Mouse (Mus musculus) forebrain, embryonic 16.5 days (tissue): ENCODE results near the gene Lsamp. TPM values are rescaled to one million over a fixed set of nuclear protein-coding genes. Genes with fewer than 3 reads are reported as not detected.

ENCODE experiments used
- ATAC-seq: fragments of 200-750 bp; cut with Nextera tagmentation; 2 replicates; pipeline ENCODE4 v1.8.0; 2017; ENCODE audit warnings: mild to moderate bottlenecking, moderate library complexity
- H3K27ac ChIP-seq: fragments of 300-500 bp; sonication (generic); 2 replicates; pipeline ENCODE4 v1.5.1; 2014; ENCODE audit warnings: low read length, control low read depth
- H3K27me3 ChIP-seq: fragments of 300-500 bp; sonication (generic); replicated peaks from 2 replicates; pipeline ENCODE4 v1.6.1; 2014; ENCODE audit warnings: low read length; ENCODE audit not compliant: control insufficient read depth, insufficient read depth
- H3K36me3 ChIP-seq: fragments of 300-500 bp; sonication (generic); 2 replicates; pipeline ENCODE4 v1.6.1; 2014; ENCODE audit not compliant: control insufficient read depth, insufficient read depth
- H3K4me1 ChIP-seq: fragments of 300-500 bp; sonication (generic); replicated peaks from 2 replicates; pipeline ENCODE4 v1.6.1; 2014; ENCODE audit warnings: low read length; ENCODE audit not compliant: control insufficient read depth, insufficient read depth
- H3K4me2 ChIP-seq: fragments of 300-500 bp; sonication (generic); 2 replicates; pipeline ENCODE4 v1.6.1; 2014; ENCODE audit warnings: mild to moderate bottlenecking, low read length, control low read depth
- H3K4me3 ChIP-seq: fragments of 300-500 bp; sonication (generic); replicated peaks from 2 replicates; pipeline ENCODE4 v1.5.1; 2014; ENCODE audit warnings: mild to moderate bottlenecking, low read length, control low read depth
- H3K9ac ChIP-seq: fragments of 300-500 bp; sonication (generic); replicated peaks from 2 replicates; pipeline ENCODE4 v1.6.1; 2014; ENCODE audit warnings: low read depth, low read length, control low read depth
- H3K9me3 ChIP-seq: fragments of 300-500 bp; sonication (generic); 2 replicates; pipeline ENCODE4 v1.6.1; 2016; ENCODE audit warnings: low read length; ENCODE audit not compliant: control insufficient read depth
- WGBS: fragments of 180-500 bp; shearing (Covaris S2); extraction: QIAGEN DNeasy Blood & Tissue Kit; methylation state at CpG from one replicate; pipeline ENCODE4 v1.1.7; 2014; 5-methylcytosine and 5-hydroxymethylcytosine counted together
- polyA plus RNA-seq: library from polyadenylated mRNA; unstranded; fragments of >200 nt; fragmentation: Nextera tagmentation; extraction: Ambion mirVana; gene quantifications from 2 replicates; pipeline ENCODE4 v1.2.1, GENCODE M21; 2015

The Lsamp gene
- polyA plus RNA-seq, 1 experiment from 2014 or later, result 68.1 TPM

DNA sequence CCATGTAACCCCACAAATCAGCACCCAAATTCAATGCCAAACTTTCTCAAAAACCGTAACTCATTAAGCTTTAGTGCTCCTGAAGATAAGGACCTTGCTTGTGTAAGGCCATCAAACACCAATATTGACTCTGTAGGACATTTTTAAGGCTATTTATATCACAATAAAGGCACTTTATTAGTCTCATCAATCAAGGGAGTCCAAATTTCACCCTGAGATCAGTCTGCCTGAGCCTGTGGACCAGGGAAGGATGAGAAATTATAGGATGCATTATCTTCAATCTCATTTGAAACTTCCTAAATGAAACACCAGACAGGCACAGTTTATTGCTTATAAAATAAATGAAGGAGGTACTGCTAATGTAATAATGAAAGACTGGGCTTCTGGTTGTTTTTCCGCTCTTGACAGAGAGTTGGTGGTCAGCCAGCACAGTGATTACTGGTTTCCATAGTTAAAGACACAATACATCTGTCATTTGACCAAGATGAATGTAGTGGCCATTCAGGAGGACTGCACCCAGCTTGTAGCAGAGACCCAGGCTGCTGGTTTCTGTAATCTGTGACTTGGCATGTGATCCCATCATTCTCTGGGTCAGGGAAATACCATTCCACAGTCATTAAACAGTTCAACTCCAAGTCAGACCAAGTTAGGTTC is 1855.7 kb downstream of the Lsamp start:
- Histone ChIP-seq H3K27ac (no peak overlapping the region), H3K9ac (no peak overlapping the region), H3K36me3 (no peaks in the 10 kb centered on the region), H3K27me3 (no peaks in the 10 kb centered on the region), H3K4me2 (no peak overlapping the region), H3K4me3 (no peak overlapping the region), H3K9me3 (no peaks in the 10 kb centered on the region), H3K4me1 (no peaks in the 10 kb centered on the region)
- WGBS, result 55% methylated on average over 2 of the region's 2 CpGs
- peak; percentile 59 for ATAC-seq

GRCm38 (mm10) chr16:41846903-41847302 is 1862.7 kb downstream of the Lsamp start:
- H3K4me3 ChIP-seq, result no peak overlapping the region
- no peaks in the 10 kb centered on the region for H3K9me3 ChIP-seq
- WGBS, result 67% methylated on average over 6 of the region's 6 CpGs
- H3K4me2 ChIP-seq, result no peak overlapping the region
- H3K9ac ChIP-seq, result no peak overlapping the region
- H3K36me3 ChIP-seq, result no peaks in the 10 kb centered on the region
- no peaks in the 10 kb centered on the region for H3K27me3 ChIP-seq
- no peak overlapping the region for H3K27ac ChIP-seq
- H3K4me1 ChIP-seq, result no peaks in the 10 kb centered on the region
- ATAC-seq, result peak; percentile 49; the same call in 1 of the 2 replicates

- peak; percentile 81 for ATAC-seq
- WGBS, result 40% methylated on average over 6 of the region's 6 CpGs
- H3K36me3 ChIP-seq, result no peaks in the 10 kb centered on the region
- no peak overlapping the region for H3K4me3 ChIP-seq
- no peak overlapping the region for H3K4me2 ChIP-seq
- H3K9ac ChIP-seq, result no peak overlapping the region
- no peak overlapping the region for H3K27ac ChIP-seq
- peaks cover 9% of the 10 kb centered on the region for H3K4me1 ChIP-seq
- H3K27me3 ChIP-seq, result no peaks in the 10 kb centered on the region
- no peaks in the 10 kb centered on the region for H3K9me3 ChIP-seq
Observed at GRCm38 (mm10) chr16:41871917-41872593, 1887.9 kb downstream of the Lsamp start.

DNA sequence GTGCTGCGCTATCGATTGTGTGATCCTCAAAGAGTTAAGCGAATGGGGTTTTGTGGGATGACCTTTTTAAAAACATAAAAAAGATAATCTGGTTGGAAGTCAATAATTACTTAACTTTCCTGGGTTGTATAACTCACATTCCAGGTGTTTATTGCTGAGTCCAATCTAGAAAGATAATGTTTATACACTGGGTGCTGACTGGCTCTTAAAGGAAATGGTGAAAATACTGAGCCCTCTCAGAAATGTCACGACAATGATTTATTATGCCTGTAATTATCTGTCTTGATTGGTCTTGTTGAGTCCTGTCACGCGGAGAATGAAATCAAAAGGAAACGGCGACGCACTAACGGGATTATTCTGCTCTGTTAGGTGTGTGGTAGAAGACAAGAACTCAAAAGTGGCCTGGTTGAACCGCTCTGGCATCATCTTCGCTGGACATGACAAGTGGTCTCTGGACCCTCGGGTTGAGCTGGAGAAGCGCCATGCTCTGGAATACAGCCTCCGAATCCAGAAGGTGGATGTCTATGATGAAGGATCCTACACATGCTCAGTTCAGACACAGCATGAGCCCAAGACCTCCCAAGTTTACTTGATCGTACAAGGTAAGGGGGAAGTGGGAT is 1904.5 kb downstream of the Lsamp start:
- no peaks in the 10 kb centered on the region for H3K27me3 ChIP-seq
- no peak for ATAC-seq
- WGBS, result 68% methylated on average over 16 of the region's 16 CpGs

GRCm38 (mm10) chr16:41900783-41901182 is 1916.6 kb downstream of the Lsamp start:
- ATAC-seq, result peak; percentile 76
- Histone ChIP-seq H3K4me2 (no peak overlapping the region), H3K4me3 (no peak overlapping the region), H3K9ac (no peak overlapping the region), H3K4me1 (peaks cover 17% of the 10 kb centered on the region), H3K36me3 (no peaks in the 10 kb centered on the region), H3K9me3 (no peaks in the 10 kb centered on the region), H3K27ac (no peak overlapping the region), H3K27me3 (no peaks in the 10 kb centered on the region)
- WGBS, result 49% methylated on average over 2 of the region's 2 CpGs

More for the DNA sequence above, 1904.5 kb downstream of the Lsamp start:
- Histone ChIP-seq H3K36me3 (no peaks in the 10 kb centered on the region), H3K4me2 (no peak overlapping the region), H3K9me3 (no peaks in the 10 kb centered on the region), H3K4me1 (no peaks in the 10 kb centered on the region), H3K9ac (no peak overlapping the region), H3K4me3 (no peak overlapping the region), H3K27ac (no peak overlapping the region)

- no peak overlapping the region for H3K4me3 ChIP-seq
- H3K27me3 ChIP-seq, result no peaks in the 10 kb centered on the region
- H3K4me2 ChIP-seq, result no peak overlapping the region
- ATAC-seq, result peak; percentile 88
- peaks cover 17% of the 10 kb centered on the region for H3K4me1 ChIP-seq
- H3K27ac ChIP-seq, result no peak overlapping the region
- whole genome bisulfite sequencing, result 18% methylated on average over 3 of the region's 3 CpGs
- H3K9me3 ChIP-seq, result no peaks in the 10 kb centered on the region
- no peaks in the 10 kb centered on the region for H3K36me3 ChIP-seq
- H3K9ac ChIP-seq, result no peak overlapping the region
Observed at GRCm38 (mm10) chr16:41903654-41904053, 1919.5 kb downstream of the Lsamp start.

GRCm38 (mm10) chr16:41912584-41913193 is 1928.5 kb downstream of the Lsamp start:
- WGBS, result 35% methylated on average over 4 of the region's 4 CpGs
- Histone ChIP-seq H3K36me3 (no peaks in the 10 kb centered on the region), H3K4me2 (no peak overlapping the region), H3K9ac (no peak overlapping the region), H3K4me1 (peaks cover 5% of the 10 kb centered on the region; the same call in 1 of the 2 replicates), H3K27ac (no peak overlapping the region), H3K9me3 (no peaks in the 10 kb centered on the region), H3K4me3 (no peak overlapping the region), H3K27me3 (no peaks in the 10 kb centered on the region)
- peak; percentile 74 for ATAC-seq

GRCm38 (mm10) chr16:41913346-41913745 is 1929.2 kb downstream of the Lsamp start:
- H3K4me1 ChIP-seq, result peaks cover 5% of the 10 kb centered on the region; the same call in 1 of the 2 replicates
- H3K4me3 ChIP-seq, result no peak overlapping the region
- no peaks in the 10 kb centered on the region for H3K27me3 ChIP-seq
- ATAC-seq, result no peak
- WGBS, result 88% methylated on average over 4 of the region's 4 CpGs
- H3K4me2 ChIP-seq, result no peak overlapping the region
- no peaks in the 10 kb centered on the region for H3K9me3 ChIP-seq
- H3K36me3 ChIP-seq, result no peaks in the 10 kb centered on the region
- H3K9ac ChIP-seq, result no peak overlapping the region
- H3K27ac ChIP-seq, result no peak overlapping the region

DNA sequence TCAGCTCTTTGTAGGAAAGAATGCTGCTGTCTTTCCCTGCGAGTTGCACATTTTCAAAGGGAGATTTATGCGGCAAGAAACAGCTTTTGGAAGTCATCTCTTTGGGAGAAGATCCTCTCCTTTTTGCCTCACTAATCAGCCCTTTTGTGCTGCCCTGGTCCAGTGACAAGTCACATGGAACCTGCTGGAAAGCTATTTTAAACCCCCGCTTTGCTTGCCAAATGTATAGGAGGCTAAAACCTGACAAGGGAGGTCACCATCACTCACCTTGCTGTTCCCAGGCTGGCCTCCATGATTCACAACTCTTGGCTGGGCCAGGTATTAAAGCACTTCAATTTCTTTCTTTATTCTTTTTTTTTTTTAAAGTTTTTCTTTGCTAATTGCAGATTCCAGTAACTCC is 1932.2 kb downstream of the Lsamp start:
- no peaks in the 10 kb centered on the region for H3K27me3 ChIP-seq
- H3K9me3 ChIP-seq, result no peaks in the 10 kb centered on the region
- no peak overlapping the region for H3K4me2 ChIP-seq
- WGBS, result 81% methylated on average over 3 of the region's 3 CpGs
- no peak overlapping the region for H3K4me3 ChIP-seq
- no peak overlapping the region for H3K9ac ChIP-seq
- peaks cover 5% of the 10 kb centered on the region; the same call in 1 of the 2 replicates for H3K4me1 ChIP-seq
- no peak for ATAC-seq
- no peak overlapping the region for H3K27ac ChIP-seq
- no peaks in the 10 kb centered on the region for H3K36me3 ChIP-seq
